Mouse (Mus musculus) bone marrow, adult 2 months (tissue): Measurements from ENCODE around the gene Krtap12-1.
"Not testable (repeated sequence)": the region's sequence is repeated elsewhere in the genome, so short reads cannot be mapped to it uniquely, and the experiment has no call there.

Experiments used
- CTCF ChIP-seq: fragments of 200-500 bp; IDR thresholded peaks from 2 replicates; pipeline ENCODE4 v1.5.1; 2011; ENCODE audit warnings: low read length, control low read depth; ENCODE audit not compliant: control insufficient read depth, insufficient read depth
- POLR2A ChIP-seq: fragments of 200-500 bp; IDR thresholded peaks from 2 replicates; pipeline ENCODE4 v1.6.1; 2011; ENCODE audit warnings: low read depth, mild to moderate bottlenecking, control low read depth, low read length, borderline replicate concordance; ENCODE audit not compliant: control insufficient read depth

GRCm38 (mm10) chr10:77759582-77759981, 39.2 kb downstream of the Krtap12-1 start, which contains the start of gene Gm3233:
- TF ChIP-seq CTCF, POLR2A: not testable (repeated sequence)
